Mouse (Mus musculus): ENCODE measurements at regions not wholly inside any gene's neighbourhood (a gene's known extent, or its start where the extent isn't known, plus 50 kb on each side); places are given as distances from the start of the nearest gene placed in this dataset.

- no peak for TF ChIP-seq POLR2A (IDR thresholded peaks at IDR 0.05; ENCODE audit: insufficient read depth, low read length)
- no peak for TF ChIP-seq CTCF (IDR thresholded peaks at IDR 0.05; ENCODE audit: low read depth, low read length)
Measured at GRCm38 (mm10) chr8:103626446-103626845, 475.0 kb upstream of the Cdh5 start.
